Mouse (Mus musculus): Measurements from ENCODE around the gene Plxna2. TPM values are rescaled to one million over a fixed set of nuclear protein-coding genes. Genes with fewer than 3 reads are reported as not detected.

Gene Plxna2
- polyA plus RNA-seq, 1 experiment from 2014 or later: 8.1 TPM

DNA sequence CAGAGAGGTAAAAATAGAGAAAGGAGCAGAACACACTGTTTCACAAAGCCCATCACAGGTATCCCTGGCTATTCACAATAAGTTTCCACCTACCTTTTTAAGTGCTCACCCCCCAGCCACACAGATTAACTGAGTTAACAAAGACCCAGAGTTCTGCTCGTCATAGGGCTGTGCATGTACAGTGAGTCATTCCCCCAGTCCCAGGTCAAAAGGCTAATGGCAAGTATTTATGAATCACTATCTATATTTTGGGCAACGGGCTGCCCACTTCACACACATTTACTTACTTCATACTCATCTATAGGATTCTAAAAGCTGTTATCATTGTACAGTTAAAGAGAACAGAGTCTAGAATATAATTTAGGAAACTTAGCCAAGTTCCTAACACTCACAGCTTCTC lies 70.1 kb downstream of the Plxna2 start:
- no peak overlapping the region for H3K9ac ChIP-seq
- WGBS: 46% methylated on average over 2 of the region's 2 CpGs
- H3K4me1 ChIP-seq: 0 out of 2 replicates have a peak, but pooled peaks cover 3% of the 10 kb centered on the region
- H3K4me2 ChIP-seq: no peak overlapping the region
- no peak overlapping the region for H3K27ac ChIP-seq
- H3K4me3 ChIP-seq: no peak overlapping the region
- H3K36me3 ChIP-seq: no peaks in the 10 kb centered on the region
- no peak for ATAC-seq (ENCODE audit: insufficient number of reproducible peaks, low FRiP score, low TSS enrichment, low read depth)
- H3K9me3 ChIP-seq: no peaks in the 10 kb centered on the region
- no peaks in the 10 kb centered on the region for H3K27me3 ChIP-seq

- Histone ChIP-seq H3K36me3 (no peaks in the 10 kb centered on the region), H3K4me3 (no peak overlapping the region), H3K27me3 (no peaks in the 10 kb centered on the region), H3K4me2 (no peak overlapping the region), H3K9ac (no peak overlapping the region), H3K9me3 (no peaks in the 10 kb centered on the region), H3K27ac (no peak overlapping the region), H3K4me1 (no peaks in the 10 kb centered on the region)
- ATAC-seq (ENCODE audit: insufficient number of reproducible peaks, low FRiP score, low TSS enrichment, low read depth): no peak
Measured at GRCm38 (mm10) chr1:194693063-194693462, 75.0 kb downstream of the Plxna2 start.

DNA sequence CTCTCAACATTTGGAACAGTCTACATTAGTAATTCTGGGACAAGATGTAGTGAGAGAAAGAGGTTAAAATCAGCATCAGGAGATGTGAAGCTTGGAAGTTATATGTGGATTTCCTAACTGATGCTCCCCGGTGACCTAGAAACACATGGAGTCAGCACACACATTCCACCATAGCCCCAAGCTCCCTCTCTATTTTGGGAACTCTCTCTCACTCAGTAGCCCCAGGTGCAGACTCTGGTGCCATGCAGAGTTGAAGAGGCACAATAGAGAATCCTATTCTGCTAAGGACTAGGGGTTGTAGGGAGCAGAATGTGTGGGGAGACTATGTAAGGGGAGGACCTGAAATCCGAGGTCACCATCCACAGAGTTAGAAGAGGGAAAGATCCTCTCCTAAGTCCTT lies 75.5 kb downstream of the Plxna2 start:
- H3K27me3 ChIP-seq: no peaks in the 10 kb centered on the region
- no peaks in the 10 kb centered on the region for H3K9me3 ChIP-seq
- H3K4me1 ChIP-seq: no peaks in the 10 kb centered on the region
- WGBS: 66% methylated on average over 2 of the region's 2 CpGs
- ATAC-seq (ENCODE audit: insufficient number of reproducible peaks, low FRiP score, low TSS enrichment, low read depth): no peak
- no peak overlapping the region for H3K27ac ChIP-seq
- no peak overlapping the region for H3K9ac ChIP-seq
- no peaks in the 10 kb centered on the region for H3K36me3 ChIP-seq
- H3K4me2 ChIP-seq: no peak overlapping the region
- no peak overlapping the region for H3K4me3 ChIP-seq

DNA sequence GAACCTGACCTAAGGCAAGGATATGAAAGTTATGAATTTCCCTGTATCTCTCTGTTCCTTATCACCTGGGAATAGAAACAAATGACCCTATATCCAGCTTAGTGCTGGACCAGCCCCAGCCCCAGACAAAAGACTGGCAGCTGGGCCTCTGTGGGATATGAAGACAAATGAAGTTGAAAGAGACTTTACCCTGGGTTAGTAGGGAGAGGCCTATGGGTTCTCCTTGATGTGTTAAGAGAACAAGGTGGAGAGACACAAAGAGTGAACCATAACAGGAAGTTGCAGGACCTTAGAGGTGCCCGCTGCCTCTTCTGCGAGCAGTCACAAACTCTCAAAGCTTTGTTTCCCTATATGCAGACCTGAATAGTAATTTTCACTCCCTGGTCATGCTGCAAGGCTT lies 76.8 kb downstream of the Plxna2 start:
- no peak overlapping the region for H3K4me3 ChIP-seq
- H3K4me2 ChIP-seq: no peak overlapping the region
- H3K9ac ChIP-seq: no peak overlapping the region
- H3K4me1 ChIP-seq: no peaks in the 10 kb centered on the region
- no peaks in the 10 kb centered on the region for H3K9me3 ChIP-seq
- 91% methylated on average over 2 of the region's 2 CpGs for WGBS
- no peak overlapping the region for H3K27ac ChIP-seq
- H3K27me3 ChIP-seq: no peaks in the 10 kb centered on the region
- H3K36me3 ChIP-seq: no peaks in the 10 kb centered on the region
- no peak for ATAC-seq (ENCODE audit: insufficient number of reproducible peaks, low FRiP score, low TSS enrichment, low read depth)

DNA sequence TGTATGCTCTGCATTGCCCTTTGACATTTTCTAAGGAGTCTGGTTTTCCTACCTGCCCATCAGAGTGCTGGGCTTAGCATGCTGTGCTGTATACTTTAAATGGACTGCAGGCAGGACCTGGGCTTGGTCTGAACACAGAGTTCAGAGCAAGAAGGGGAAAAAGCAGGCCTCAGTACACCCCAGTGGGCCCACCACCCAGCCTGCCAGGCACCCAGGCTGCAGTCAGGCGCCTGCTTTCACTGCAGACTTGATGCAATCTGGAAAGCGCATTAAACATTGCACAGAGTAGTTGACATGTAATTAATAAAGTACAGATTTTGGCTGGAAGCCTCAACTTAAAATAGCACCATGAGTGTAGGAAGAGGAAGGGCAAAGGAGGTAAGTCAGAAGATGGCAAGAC lies 79.4 kb downstream of the Plxna2 start:
- 61% methylated on average over 2 of the region's 2 CpGs for WGBS
- H3K27me3 ChIP-seq: no peaks in the 10 kb centered on the region
- no peaks in the 10 kb centered on the region for H3K4me1 ChIP-seq
- ATAC-seq (ENCODE audit: insufficient number of reproducible peaks, low FRiP score, low TSS enrichment, low read depth): no peak
- H3K4me3 ChIP-seq: no peak overlapping the region
- H3K27ac ChIP-seq: no peak overlapping the region
- no peak overlapping the region for H3K4me2 ChIP-seq
- H3K9ac ChIP-seq: no peak overlapping the region
- no peaks in the 10 kb centered on the region for H3K9me3 ChIP-seq
- no peaks in the 10 kb centered on the region for H3K36me3 ChIP-seq

DNA sequence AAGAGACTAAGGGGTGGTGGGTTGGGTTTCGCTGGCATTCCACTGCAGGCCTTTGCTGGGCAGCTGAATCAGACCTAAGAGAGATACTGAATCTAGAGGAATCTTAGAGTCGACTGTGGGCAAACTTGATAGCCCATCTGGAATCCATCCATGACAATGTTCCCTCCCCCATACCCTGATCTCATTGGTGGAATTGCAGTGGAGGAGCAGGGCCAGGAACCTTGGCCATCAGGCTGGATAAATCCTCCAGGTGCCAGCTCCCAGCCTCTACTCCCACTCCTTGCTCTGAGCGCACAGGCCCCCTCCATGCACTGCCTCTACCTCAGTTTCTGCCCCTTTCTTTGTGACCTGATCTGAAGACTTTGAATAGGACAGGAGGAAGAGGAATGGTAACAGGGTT lies 81.3 kb downstream of the Plxna2 start:
- no peak overlapping the region for H3K9ac ChIP-seq
- no peak overlapping the region for H3K4me3 ChIP-seq
- H3K4me2 ChIP-seq: no peak overlapping the region
- WGBS: 65% methylated on average over 3 of the region's 3 CpGs
- H3K9me3 ChIP-seq: no peaks in the 10 kb centered on the region
- H3K36me3 ChIP-seq: no peaks in the 10 kb centered on the region
- H3K27ac ChIP-seq: no peak overlapping the region
- ATAC-seq (ENCODE audit: insufficient number of reproducible peaks, low FRiP score, low TSS enrichment, low read depth): no peak
- H3K27me3 ChIP-seq: no peaks in the 10 kb centered on the region
- peaks cover 4% of the 10 kb centered on the region; the same call in 1 of the 2 replicates for H3K4me1 ChIP-seq

GRCm38 (mm10) chr1:194703235-194703634 lies 85.2 kb downstream of the Plxna2 start:
- no peak overlapping the region for H3K27ac ChIP-seq
- no peaks in the 10 kb centered on the region for H3K27me3 ChIP-seq
- WGBS: 51% methylated on average over 2 of the region's 2 CpGs
- H3K9ac ChIP-seq: no peak overlapping the region
- H3K4me3 ChIP-seq: no peak overlapping the region
- ATAC-seq (ENCODE audit: insufficient number of reproducible peaks, low FRiP score, low TSS enrichment, low read depth): no peak
- no peaks in the 10 kb centered on the region for H3K36me3 ChIP-seq
- H3K9me3 ChIP-seq: no peaks in the 10 kb centered on the region
- H3K4me2 ChIP-seq: no peak overlapping the region
- peaks cover 4% of the 10 kb centered on the region; the same call in 1 of the 2 replicates for H3K4me1 ChIP-seq

- Histone ChIP-seq H3K27me3 (no peaks in the 10 kb centered on the region), H3K4me1 (peaks cover 4% of the 10 kb centered on the region; the same call in 1 of the 2 replicates), H3K36me3 (no peaks in the 10 kb centered on the region), H3K9ac (no peak overlapping the region), H3K9me3 (no peaks in the 10 kb centered on the region), H3K4me3 (no peak overlapping the region), H3K27ac (no peak overlapping the region), H3K4me2 (no peak overlapping the region)
- ATAC-seq (ENCODE audit: insufficient number of reproducible peaks, low FRiP score, low TSS enrichment, low read depth): no peak
- WGBS: 83% methylated on average over 1 of the region's 1 CpGs
Measured at GRCm38 (mm10) chr1:194704171-194704855, 86.3 kb downstream of the Plxna2 start.

DNA sequence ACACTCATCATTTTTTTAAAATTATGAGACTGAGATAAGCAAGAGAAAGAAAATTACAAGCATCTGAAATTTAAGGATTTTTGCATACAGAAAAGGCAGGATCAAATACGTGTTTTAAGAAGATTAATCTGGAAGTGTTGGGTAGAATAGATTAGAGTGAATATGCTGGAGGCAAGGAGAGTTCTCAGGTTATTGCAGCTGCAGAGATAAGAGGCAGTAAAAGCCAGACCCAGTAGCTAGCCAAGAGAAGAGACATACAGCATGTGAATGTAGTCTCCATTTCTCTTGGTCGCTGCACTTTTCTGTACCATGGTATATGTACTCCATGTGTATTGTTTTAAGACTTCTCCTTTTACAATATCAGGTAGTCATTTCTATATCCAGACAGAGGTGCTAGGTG lies 88.5 kb downstream of the Plxna2 start:
- Histone ChIP-seq H3K4me3 (no peak overlapping the region), H3K9me3 (no peaks in the 10 kb centered on the region), H3K27ac (no peak overlapping the region), H3K9ac (no peak overlapping the region), H3K36me3 (no peaks in the 10 kb centered on the region), H3K4me1 (peaks cover 4% of the 10 kb centered on the region; the same call in 1 of the 2 replicates), H3K4me2 (no peak overlapping the region), H3K27me3 (no peaks in the 10 kb centered on the region)
- whole genome bisulfite sequencing: 78% methylated on average over 2 of the region's 2 CpGs
- no peak for ATAC-seq (ENCODE audit: insufficient number of reproducible peaks, low FRiP score, low TSS enrichment, low read depth)

GRCm38 (mm10) chr1:194712373-194712772 lies 94.4 kb downstream of the Plxna2 start:
- no peak overlapping the region for H3K27ac ChIP-seq
- H3K27me3 ChIP-seq: no peaks in the 10 kb centered on the region
- no peaks in the 10 kb centered on the region for H3K4me1 ChIP-seq
- H3K36me3 ChIP-seq: no peaks in the 10 kb centered on the region
- ATAC-seq (ENCODE audit: insufficient number of reproducible peaks, low FRiP score, low TSS enrichment, low read depth): no peak
- H3K4me2 ChIP-seq: no peak overlapping the region
- H3K4me3 ChIP-seq: no peak overlapping the region
- H3K9me3 ChIP-seq: no peaks in the 10 kb centered on the region
- WGBS: 27% methylated on average over 2 of the region's 2 CpGs
- no peak overlapping the region for H3K9ac ChIP-seq

GRCm38 (mm10) chr1:194714138-194715031 lies 96.4 kb downstream of the Plxna2 start:
- Histone ChIP-seq H3K4me3 (no peak overlapping the region), H3K9me3 (no peaks in the 10 kb centered on the region), H3K27ac (no peak overlapping the region), H3K36me3 (no peaks in the 10 kb centered on the region), H3K9ac (no peak overlapping the region), H3K4me2 (no peak overlapping the region), H3K27me3 (no peaks in the 10 kb centered on the region), H3K4me1 (no peaks in the 10 kb centered on the region)
- WGBS: 66% methylated on average over 4 of the region's 4 CpGs
- no peak for ATAC-seq (ENCODE audit: insufficient number of reproducible peaks, low FRiP score, low TSS enrichment, low read depth)

DNA sequence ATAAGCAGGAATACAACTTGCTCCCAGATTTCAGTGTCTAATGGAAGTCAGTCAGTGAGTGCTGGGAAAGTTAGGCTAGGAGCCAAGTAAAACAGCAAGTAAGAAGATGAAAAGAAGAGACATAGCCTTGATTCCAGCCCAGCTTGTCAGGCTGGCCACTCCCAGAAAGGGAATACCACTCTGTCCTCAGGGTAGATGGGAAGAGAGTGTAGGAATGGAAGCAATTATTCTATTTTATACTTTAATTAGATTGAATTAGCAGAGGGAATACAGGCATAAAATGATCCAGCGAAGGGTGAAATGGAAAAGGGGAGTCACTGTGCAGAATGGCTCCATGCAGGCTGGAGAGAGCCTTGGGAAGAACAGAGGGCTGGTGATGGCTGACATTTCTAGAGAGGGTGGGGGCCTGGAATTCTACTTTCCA lies 99.4 kb downstream of the Plxna2 start:
- no peaks in the 10 kb centered on the region for H3K9me3 ChIP-seq
- no peaks in the 10 kb centered on the region for H3K27me3 ChIP-seq
- H3K4me1 ChIP-seq: 0 out of 2 replicates have a peak, but pooled peaks cover 4% of the 10 kb centered on the region
- no peak overlapping the region for H3K9ac ChIP-seq
- no peak for ATAC-seq (ENCODE audit: insufficient number of reproducible peaks, low FRiP score, low TSS enrichment, low read depth)
- no peak overlapping the region for H3K4me3 ChIP-seq
- H3K36me3 ChIP-seq: no peaks in the 10 kb centered on the region
- 47% methylated on average over 1 of the region's 1 CpGs for WGBS
- H3K4me2 ChIP-seq: no peak overlapping the region
- no peak overlapping the region for H3K27ac ChIP-seq
